Mouse (Mus musculus) limb, embryonic 11.5 days (tissue): Measurements from ENCODE around the gene Adamts17. TPM values are rescaled to one million over a fixed set of nuclear protein-coding genes. Genes with fewer than 3 reads are reported as not detected.
A peak's percentile ranks its signal among the peaks of the same experiment; 100 is the strongest.

Source experiments
- ATAC-seq: fragments of 200-750 bp; cut with Nextera tagmentation; 2 replicates; pipeline ENCODE4 v1.8.0; 2017; ENCODE audit warnings: low read depth; ENCODE audit not compliant: insufficient number of reproducible peaks, low FRiP score, low TSS enrichment
- DNase-seq: peaks from one replicate; pipeline ENCODE4 v3.0.0-alpha.2; 2015; ENCODE audit warnings: low spot score
- H3K27ac ChIP-seq: fragments of 300-500 bp; sonication (generic); replicated peaks from 2 replicates; pipeline ENCODE4 v1.5.1; 2014; ENCODE audit warnings: low read depth, mild to moderate bottlenecking, low read length
- H3K27me3 ChIP-seq: fragments of 300-500 bp; sonication (generic); 2 replicates; pipeline ENCODE4 v1.6.1; 2014; ENCODE audit warnings: mild to moderate bottlenecking, low read length, mixed read lengths; ENCODE audit not compliant: control insufficient read depth, insufficient read depth
- H3K36me3 ChIP-seq: fragments of 300-500 bp; sonication (generic); 2 replicates; pipeline ENCODE4 v1.6.1; 2014; ENCODE audit warnings: mild to moderate bottlenecking, low read length, moderate library complexity, mixed read lengths; ENCODE audit not compliant: control insufficient read depth, insufficient read depth
- H3K4me1 ChIP-seq: fragments of 300-500 bp; sonication (generic); 2 replicates; pipeline ENCODE4 v1.6.1; 2014; ENCODE audit warnings: low read length, mixed read lengths; ENCODE audit not compliant: control insufficient read depth, insufficient read depth
- H3K4me2 ChIP-seq: fragments of 300-500 bp; sonication (generic); 2 replicates; pipeline ENCODE4 v1.6.1; 2014; ENCODE audit warnings: low read depth, mild to moderate bottlenecking, moderate library complexity; ENCODE audit not compliant: severe bottlenecking
- H3K4me3 ChIP-seq: fragments of 300-500 bp; sonication (generic); 2 replicates; pipeline ENCODE4 v1.5.1; 2014; ENCODE audit warnings: low read depth, low read length
- H3K9ac ChIP-seq: fragments of 300-500 bp; sonication (generic); 2 replicates; pipeline ENCODE4 v1.6.1; 2014; ENCODE audit warnings: mild to moderate bottlenecking, low read length
- H3K9me3 ChIP-seq: fragments of 300-500 bp; sonication (generic); 2 replicates; pipeline ENCODE4 v1.6.1; 2016; ENCODE audit warnings: low read length; ENCODE audit not compliant: control insufficient read depth
- WGBS: fragments of 180-500 bp; shearing (Covaris S2); extraction: QIAGEN DNeasy Blood & Tissue Kit; methylation state at CpG from one replicate; pipeline ENCODE4 v1.1.7; 2014; 5-methylcytosine and 5-hydroxymethylcytosine counted together
- polyA plus RNA-seq: library from polyadenylated mRNA; unstranded; fragments of >200 nt; fragmentation: Nextera tagmentation; extraction: Ambion mirVana; gene quantifications from 2 replicates; pipeline ENCODE4 v1.2.1, GENCODE M21; 2014

Adamts17 gene
- polyA plus RNA-seq, 1 experiment from 2014 or later, result 7.7 TPM

DNA sequence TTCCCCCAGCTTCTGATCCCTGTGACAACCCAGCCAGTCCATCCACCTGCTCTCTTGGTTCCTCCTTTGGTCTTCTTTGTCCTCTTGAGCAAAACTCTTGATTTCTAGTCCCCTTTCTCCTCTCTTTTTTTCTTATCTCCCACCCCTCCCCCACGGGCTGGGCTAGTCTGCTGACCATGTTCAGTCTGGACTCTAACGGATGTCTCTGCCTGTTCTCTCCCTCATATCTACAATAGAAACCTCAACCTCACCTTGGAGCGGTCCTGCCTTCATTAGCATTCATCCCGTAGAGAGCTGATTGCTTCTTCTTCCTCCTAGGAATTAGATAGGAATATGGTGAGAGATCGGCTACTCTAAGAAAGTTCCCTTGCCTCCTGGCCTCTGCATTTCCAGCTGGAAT is 8.7 kb upstream of the Adamts17 start:
- WGBS, result 85% methylated on average over 5 of the region's 5 CpGs
- DNase-seq (no peak), ATAC-seq (no peak)
- Histone ChIP-seq H3K4me2 (no peak overlapping the region), H3K9me3 (no peaks in the 10 kb centered on the region), H3K4me3 (no peak overlapping the region), H3K4me1 (no peaks in the 10 kb centered on the region), H3K27ac (no peak overlapping the region), H3K27me3 (no peaks in the 10 kb centered on the region), H3K9ac (no peak overlapping the region), H3K36me3 (no peaks in the 10 kb centered on the region)

DNA sequence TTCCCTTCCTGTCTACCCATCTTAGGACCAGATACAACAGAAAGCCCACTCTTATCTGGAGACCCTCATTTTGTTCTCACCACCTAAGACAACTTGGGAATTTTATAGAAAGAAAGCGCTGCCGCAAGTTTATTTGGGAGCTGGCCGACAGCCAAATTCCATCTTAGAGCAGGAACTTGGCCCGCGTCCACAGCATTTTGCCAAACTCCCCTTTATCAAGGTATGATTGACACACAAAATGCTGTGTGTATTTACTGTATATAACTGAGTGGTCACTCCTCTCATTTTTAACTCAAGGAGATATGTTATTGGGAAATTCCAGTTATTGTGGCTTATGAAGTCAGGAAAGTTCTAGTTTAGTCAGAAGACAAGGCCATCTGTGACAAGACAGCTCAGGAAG is 8.2 kb upstream of the Adamts17 start:
- H3K27me3 ChIP-seq, result no peaks in the 10 kb centered on the region
- H3K4me3 ChIP-seq, result no peak overlapping the region
- no peak for ATAC-seq
- H3K9ac ChIP-seq, result no peak overlapping the region
- H3K9me3 ChIP-seq, result no peaks in the 10 kb centered on the region
- WGBS, result 81% methylated on average over 5 of the region's 5 CpGs
- no peak overlapping the region for H3K27ac ChIP-seq
- H3K4me2 ChIP-seq, result no peak overlapping the region
- H3K4me1 ChIP-seq, result no peaks in the 10 kb centered on the region
- DNase-seq, result no peak
- H3K36me3 ChIP-seq, result no peaks in the 10 kb centered on the region

DNA sequence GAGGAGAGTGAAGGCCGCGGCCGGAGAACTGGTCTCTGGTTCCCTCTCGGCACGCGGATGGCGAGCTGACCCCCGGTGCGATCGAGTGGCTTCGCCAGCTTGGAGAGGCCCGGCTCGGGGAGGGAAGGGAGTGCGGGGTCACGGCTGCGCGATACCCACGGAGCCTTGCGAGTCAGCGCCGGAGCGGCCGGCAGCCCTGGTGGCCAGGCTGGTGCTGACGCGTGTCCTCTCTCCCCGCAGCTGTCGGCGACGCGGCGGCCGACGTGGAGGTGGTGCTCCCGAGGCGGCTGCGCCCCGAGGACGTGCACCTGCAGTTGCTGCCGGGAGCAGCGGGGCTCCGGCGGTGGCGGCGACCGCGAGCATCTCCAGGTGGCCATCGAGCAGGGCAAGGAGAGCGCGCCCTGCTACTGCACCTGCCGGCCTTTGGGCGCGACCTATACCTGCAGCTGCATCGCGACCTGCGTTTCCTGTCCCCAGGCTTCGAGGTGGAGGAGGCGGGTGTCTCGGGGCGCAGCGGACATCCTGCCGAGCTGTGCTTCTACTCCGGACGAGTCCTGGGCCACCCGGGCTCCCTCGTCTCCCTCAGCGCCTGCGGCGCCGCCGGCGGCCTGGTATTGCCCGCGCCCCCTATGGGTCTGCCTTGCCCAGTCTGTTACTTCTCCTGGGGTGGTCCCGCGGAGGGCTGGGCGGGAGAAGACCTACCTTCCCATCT is 629 bp downstream of the Adamts17 start:
- ATAC-seq, result peak; percentile 24; the same call in 1 of the 2 replicates
- Histone ChIP-seq H3K27me3 (no peaks in the 10 kb centered on the region), H3K4me2 (peak overlapping the region; percentile 100), H3K9me3 (no peaks in the 10 kb centered on the region), H3K4me3 (peak overlapping the region; percentile 67), H3K36me3 (no peaks in the 10 kb centered on the region), H3K9ac (peak overlapping the region; percentile 65), H3K4me1 (peaks cover 11% of the 10 kb centered on the region; the same call in 1 of the 2 replicates), H3K27ac (no peak overlapping the region)
- peak; percentile 75 for DNase-seq
- under 1% methylated on average over 72 of the region's 76 CpGs for WGBS

DNA sequence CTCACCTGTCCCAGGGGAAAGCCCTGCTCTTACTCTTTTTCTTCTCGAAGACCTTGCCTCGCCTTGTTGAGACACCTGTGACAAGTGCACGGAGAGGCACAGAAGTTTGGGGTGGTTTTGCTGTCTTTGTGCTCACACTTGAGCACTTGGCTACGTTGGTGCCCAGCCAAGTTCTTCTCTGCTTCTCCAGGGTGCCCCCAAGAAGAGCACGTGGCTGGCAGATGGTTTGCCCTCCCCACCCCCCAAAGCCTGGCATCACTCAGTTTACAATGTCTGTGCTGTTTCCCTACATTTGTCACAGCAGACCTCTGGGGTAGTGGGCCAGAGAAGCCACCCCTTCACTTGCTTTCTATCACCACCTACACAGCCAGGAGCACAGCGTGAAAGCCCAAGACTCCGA is 1.6 kb downstream of the Adamts17 start:
- Histone ChIP-seq H3K27me3 (no peaks in the 10 kb centered on the region), H3K36me3 (no peaks in the 10 kb centered on the region), H3K4me2 (peak overlapping the region; percentile 100), H3K4me3 (peak overlapping the region; percentile 67), H3K9ac (no peak overlapping the region), H3K27ac (no peak overlapping the region), H3K4me1 (peaks cover 14% of the 10 kb centered on the region; the same call in 1 of the 2 replicates), H3K9me3 (no peaks in the 10 kb centered on the region)
- DNase-seq (no peak), ATAC-seq (no peak)
- WGBS, result 83% methylated on average over 7 of the region's 7 CpGs

DNA sequence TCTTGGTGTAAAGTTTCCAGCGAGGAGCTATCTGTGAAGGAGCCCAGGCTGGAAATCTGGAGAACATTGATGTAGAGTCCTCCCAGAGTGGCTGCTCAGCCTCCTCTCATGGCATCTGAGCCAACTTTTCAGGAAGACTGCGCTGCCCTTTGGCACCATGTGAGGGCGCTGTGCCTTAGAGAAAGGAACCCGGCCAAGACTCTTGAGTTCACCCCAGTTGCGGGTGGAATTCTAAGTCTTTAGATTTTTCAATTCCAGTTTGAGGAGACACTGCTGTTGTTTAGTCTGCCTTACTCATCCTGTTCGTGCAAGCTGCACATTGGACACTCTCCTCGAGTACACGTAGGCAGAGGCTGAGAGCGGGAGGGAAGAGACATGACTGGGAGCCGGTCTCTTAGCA is 2.5 kb downstream of the Adamts17 start:
- no peaks in the 10 kb centered on the region for H3K27me3 ChIP-seq
- H3K4me3 ChIP-seq, result no peak overlapping the region
- H3K9ac ChIP-seq, result no peak overlapping the region
- DNase-seq (peak; percentile 86), ATAC-seq (no peak)
- 54% methylated on average over 10 of the region's 10 CpGs for WGBS
- no peaks in the 10 kb centered on the region for H3K9me3 ChIP-seq
- peak overlapping the region; percentile 100; the same call in 1 of the 2 replicates for H3K4me2 ChIP-seq
- H3K27ac ChIP-seq, result no peak overlapping the region
- no peaks in the 10 kb centered on the region for H3K36me3 ChIP-seq
- H3K4me1 ChIP-seq, result peaks cover 15% of the 10 kb centered on the region; the same call in 1 of the 2 replicates

DNA sequence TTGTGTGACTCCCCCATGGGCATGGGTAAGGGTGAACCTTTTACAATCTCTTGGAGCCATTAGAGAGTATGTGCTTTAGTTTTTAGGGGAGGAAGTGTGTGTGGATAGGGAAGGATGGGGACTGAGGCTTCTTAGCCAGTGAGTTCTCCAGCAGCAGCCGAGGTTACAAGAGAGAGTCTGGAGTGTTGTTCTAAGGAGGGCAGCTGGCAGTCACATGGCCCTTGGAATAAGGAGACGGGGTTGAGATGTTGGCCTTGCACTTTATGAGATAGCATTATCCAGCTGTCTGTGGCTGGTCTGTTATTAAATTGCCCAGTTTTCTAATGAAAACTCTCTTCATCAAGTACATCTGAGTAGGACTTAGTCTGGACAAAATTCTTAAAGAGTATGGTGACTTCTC is 4.3 kb downstream of the Adamts17 start:
- DNase-seq (no peak), ATAC-seq (no peak)
- Histone ChIP-seq H3K9ac (no peak overlapping the region), H3K9me3 (no peaks in the 10 kb centered on the region), H3K4me2 (no peak overlapping the region), H3K27ac (no peak overlapping the region), H3K27me3 (no peaks in the 10 kb centered on the region), H3K36me3 (no peaks in the 10 kb centered on the region), H3K4me1 (peaks cover 15% of the 10 kb centered on the region; the same call in 1 of the 2 replicates), H3K4me3 (no peak overlapping the region)
- WGBS, result 74% methylated on average over 2 of the region's 2 CpGs

DNA sequence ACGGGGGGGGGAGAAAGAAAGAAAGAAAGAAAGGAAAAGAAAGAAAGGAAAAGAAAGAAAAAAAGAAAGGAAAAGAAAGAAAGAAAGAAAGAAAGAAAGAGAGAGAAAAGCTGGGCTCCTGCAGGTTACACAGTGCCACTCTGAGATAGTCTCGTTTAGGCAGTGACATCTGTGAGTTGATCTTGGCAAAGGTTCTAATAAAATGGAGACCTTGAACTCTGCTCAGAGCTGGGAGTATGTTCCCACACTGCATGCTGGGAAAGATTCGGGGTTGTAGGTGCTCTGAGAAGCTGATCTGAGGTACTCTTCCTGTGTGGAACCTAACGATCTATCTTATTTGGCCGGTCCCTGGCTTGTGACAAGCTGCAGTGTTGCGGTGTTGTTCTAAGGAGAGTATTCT is 7.0 kb downstream of the Adamts17 start:
- WGBS, result 79% methylated on average over 6 of the region's 6 CpGs
- H3K4me1 ChIP-seq, result peaks cover 16% of the 10 kb centered on the region; the same call in 1 of the 2 replicates
- no peaks in the 10 kb centered on the region for H3K27me3 ChIP-seq
- no peak for DNase-seq
- H3K9ac ChIP-seq, result no peak overlapping the region
- no peak overlapping the region for H3K4me3 ChIP-seq
- ATAC-seq, result no peak
- no peaks in the 10 kb centered on the region for H3K36me3 ChIP-seq
- H3K4me2 ChIP-seq, result no peak overlapping the region
- no peak overlapping the region for H3K27ac ChIP-seq
- no peaks in the 10 kb centered on the region for H3K9me3 ChIP-seq

DNA sequence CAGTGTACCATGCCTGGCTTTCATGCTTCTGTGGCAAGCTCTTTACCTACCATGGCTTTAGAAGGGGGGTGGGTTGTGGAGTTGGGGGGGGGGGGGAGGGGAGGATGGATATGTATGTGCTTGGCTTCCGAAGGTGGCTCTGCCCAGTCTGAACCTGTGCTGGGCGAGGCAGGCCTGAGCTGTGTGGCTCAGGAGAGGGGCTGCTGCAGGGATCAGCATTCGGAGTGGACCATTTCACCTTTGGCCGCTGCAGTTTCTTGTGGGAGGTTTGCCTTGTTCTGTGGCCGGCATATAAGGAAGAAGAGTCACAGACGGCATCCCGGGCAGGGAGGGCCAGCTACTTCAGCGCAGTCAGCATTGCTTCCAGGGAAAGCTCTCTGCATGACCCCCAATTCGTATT is 7.8 kb downstream of the Adamts17 start:
- Histone ChIP-seq H3K9ac (no peak overlapping the region), H3K4me1 (peaks cover 13% of the 10 kb centered on the region; the same call in 1 of the 2 replicates), H3K27ac (no peak overlapping the region), H3K9me3 (no peaks in the 10 kb centered on the region), H3K36me3 (no peaks in the 10 kb centered on the region), H3K4me3 (no peak overlapping the region), H3K27me3 (no peaks in the 10 kb centered on the region), H3K4me2 (no peak overlapping the region)
- DNase-seq, result no peak
- no peak for ATAC-seq
- WGBS, result 91% methylated on average over 9 of the region's 9 CpGs
